Mouse (Mus musculus) embryonic facial prominence, embryonic 13.5 days (tissue): ENCODE measurements around the gene Chchd6. TPM values are rescaled to one million over a fixed set of nuclear protein-coding genes. Genes with fewer than 3 reads are reported as not detected.

Source experiments
- polyA plus RNA-seq: library from polyadenylated mRNA; unstranded; fragments of >200 nt; fragmentation: Nextera tagmentation; extraction: Ambion mirVana; gene quantifications from 2 replicates; pipeline ENCODE4 v1.2.1, GENCODE M21; 2015

Chchd6 gene
- polyA plus RNA-seq, 1 experiment from 2014 or later, result 67.2 TPM

Other genes with a start within 250 kb of the Chchd6 start
- 27.0 and 31.8 TPM in 2 replicates for gene Plxna1, start 233.0 kb downstream of the Chchd6 start, polyA plus RNA-seq
- 9.6 and 10.1 TPM in 2 replicates for gene Txnrd3, start 48.3 kb upstream of the Chchd6 start, polyA plus RNA-seq
- gene Vmn1r40, start 111.9 kb upstream of the Chchd6 start, polyA plus RNA-seq, result not detected in 2 replicates
- gene Vmn1r41, start 145.1 kb upstream of the Chchd6 start, polyA plus RNA-seq, result not detected in 2 replicates